Mouse (Mus musculus) heart, adult 18-20 months (tissue): ENCODE results near the gene Zfp280d. TPM values are rescaled to one million over a fixed set of nuclear protein-coding genes. Genes with fewer than 3 reads are reported as not detected.
A peak's percentile ranks its signal among the peaks of the same experiment; 100 is the strongest.

Source experiments
- DNase-seq, 2 experiments: peaks; one replicate each; pipeline ENCODE4 v3.0.0; 2021 to 2022; ENCODE audit warnings: mixed read lengths in 1 of 2
- long read RNA-seq, 2 experiments: library from polyadenylated mRNA; stranded (forward); transcript quantifications; one replicate each; pipeline ENCODE4 v2.0.0; 2021
- total RNA-seq, 2 experiments: library from RNA; stranded (reverse); gene quantifications; 2 replicates each; pipeline ENCODE4 v1.2.3; 2021

Gene Zfp280d
- total RNA-seq, result 10 to 100 TPM; 15.4 to 16.3 TPM
- long read RNA-seq, experiment 1, partial matches to known transcripts, result 1 of 3 reads
- long read RNA-seq, experiment 1, other reads (novel, unspliced or antisense), result 2 of 3 reads
- long read RNA-seq, experiment 2, partial matches to known transcripts, result 2 of 2 reads
- long read RNA-seq, experiment 2, other reads (novel, unspliced or antisense), result 0 of 2 reads

DNA sequence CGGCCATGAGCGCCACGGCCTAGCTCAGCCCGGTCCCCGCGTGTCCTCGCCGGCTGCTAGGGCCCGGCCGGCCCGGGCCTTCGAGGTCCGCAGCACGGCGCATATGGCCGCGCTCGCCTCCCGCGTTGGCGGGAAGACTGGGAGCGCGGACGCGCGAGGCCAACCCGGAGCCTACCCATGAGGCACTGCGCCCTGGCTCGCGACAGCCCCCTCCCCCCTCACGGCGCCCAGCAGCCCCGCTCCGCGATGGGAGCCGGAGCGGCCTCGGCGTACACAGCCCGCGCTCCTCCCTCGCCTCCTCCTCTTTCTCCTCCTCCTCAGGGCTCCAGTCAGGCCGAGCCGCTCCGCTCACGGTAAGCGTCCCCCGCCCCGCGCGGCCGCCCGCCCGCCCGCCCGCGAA is at the start of gene Zfp280d:
TSS of gene Zfp280d (plus strand) at position 184 of the 400 bp plus-strand sequence.
- DNase-seq, result peak; percentile 91 to 96

DNA sequence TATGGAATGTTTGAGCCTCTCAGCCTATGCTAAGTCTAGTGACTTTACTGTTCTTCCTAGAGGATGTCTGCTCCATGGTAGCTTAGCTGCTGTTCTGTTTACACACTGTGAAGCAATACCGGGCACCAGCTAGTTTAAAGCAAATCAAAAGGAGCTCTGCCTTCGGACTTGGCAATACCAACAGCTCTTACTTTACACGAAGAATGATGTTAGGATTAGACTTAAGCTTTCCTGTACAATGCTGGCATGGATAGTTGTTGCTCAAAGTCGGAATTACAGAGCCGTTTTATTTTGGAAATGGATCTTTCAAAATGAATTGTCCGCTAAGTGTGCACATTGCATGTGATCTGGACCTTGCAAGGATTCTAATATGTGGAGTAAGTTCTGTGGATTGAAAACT is 48.1 kb upstream of the Zfp280d start:
- no peak for DNase-seq

DNA sequence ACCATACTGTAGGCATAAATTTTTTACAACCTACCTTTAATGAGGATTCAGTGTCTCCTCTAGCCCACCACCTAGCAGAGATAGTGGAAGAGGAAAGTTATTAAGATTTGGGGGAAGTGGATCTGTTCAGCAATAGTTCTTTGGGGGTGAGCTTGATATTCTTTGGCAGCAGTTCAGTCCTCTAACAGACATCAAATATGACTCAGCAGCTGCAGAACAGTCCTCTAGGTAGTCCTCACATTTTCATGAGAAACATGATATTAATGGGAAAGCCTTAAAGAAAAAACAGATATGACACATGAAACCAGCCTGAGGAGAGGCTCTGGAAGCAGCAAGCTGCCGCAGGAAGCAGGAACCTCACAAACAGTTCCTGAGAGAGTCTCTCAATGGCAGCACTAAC is 22.0 kb upstream of the Zfp280d start:
- DNase-seq, result no peak

DNA sequence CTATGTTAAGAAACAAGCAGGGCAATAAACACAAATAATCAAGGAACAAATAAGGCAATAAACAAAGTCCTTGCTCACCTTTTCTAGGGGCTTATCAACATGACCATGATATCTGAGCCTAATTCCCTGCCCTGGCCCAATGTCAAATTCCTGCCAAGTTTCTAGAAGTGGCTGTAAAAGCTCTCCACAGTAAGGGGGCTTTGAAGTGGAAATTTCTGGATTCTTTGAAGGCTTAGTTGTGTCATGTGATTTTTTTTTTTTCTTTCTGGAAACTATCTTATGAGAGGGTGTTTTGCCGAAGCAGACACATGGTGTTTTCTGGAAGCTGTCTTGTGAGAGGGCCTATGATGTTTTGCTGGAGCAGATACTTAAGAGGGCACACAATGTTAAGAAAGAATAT is 19.4 kb upstream of the Zfp280d start:
- DNase-seq, result no peak

DNA sequence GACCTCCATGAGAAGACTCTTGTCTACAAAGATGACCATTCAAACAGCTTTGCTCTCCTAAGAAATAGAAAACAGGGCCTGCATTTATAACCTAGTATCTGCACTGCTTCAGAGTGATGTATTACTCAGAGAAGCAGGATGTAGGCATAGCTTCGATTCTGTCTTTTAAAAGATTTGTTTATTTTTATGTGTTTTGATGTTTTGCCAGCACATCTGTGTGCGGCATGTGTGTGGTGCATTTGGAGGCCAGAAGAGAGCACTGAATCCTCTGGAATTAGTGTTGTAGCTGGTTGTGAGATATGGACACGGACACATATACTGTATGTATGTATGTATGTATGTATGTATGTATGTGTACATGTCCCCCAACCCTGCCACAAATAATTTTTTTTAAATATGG is 18.0 kb upstream of the Zfp280d start:
- no peak for DNase-seq

DNA sequence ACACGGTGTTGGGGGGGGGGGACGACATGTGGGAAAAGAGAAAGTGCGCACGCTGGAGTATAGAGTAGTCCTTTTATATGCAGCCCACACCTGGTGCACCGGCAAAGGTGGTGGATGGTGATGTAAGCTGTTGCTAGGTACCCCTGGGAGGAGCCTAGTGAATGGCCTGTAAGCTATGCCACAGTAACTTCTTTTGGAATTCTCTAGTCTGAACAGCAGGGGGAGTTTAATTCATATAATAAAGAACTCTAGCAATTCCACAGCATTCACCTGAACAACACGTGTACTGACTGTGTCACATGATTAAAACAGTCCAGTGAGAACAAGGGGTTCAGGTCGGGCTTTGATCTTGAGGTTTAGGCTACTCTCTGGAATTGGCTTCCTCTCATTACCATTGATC is 14.3 kb upstream of the Zfp280d start:
- DNase-seq, result peak; percentile 6 to 20

DNA sequence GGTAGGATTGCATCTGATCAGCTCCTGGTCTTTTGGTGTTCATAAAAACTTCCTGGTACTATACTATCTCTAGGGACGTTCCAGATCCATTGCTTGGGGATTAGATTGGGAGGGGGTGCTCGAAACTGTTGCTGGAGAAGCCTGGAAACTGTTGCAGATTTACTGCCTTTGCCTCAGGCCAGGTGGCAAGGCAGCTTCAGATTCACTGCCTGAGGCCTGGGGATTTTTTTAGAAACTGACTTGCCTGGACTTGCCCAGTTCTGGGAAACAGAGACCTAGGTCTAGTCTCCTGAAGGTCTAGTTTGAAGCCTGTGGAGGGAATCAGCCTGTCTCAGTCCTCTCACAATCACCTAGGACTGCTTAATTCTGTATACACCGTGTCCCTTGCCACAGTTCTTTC is 9.8 kb upstream of the Zfp280d start:
- no peak for DNase-seq

DNA sequence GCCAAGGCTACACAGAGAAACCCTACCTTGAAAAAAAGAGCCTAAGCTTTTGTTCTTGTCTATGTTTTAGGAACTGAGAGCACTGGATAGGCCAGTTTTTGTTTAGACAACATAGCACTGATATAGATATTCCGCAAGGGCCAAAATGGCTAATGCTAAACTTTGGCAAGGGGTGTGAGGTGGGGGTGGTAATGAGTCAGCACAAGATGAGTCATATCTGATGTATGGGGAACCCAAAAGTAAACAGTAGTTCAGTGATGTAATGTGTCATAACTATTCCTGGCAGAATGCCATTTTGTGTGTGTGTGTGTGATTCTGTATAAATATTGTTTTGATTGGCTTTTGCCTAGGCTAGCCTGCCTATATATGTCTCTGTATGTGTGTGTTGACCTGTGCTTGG is 4.5 kb upstream of the Zfp280d start:
- DNase-seq, result no peak

DNA sequence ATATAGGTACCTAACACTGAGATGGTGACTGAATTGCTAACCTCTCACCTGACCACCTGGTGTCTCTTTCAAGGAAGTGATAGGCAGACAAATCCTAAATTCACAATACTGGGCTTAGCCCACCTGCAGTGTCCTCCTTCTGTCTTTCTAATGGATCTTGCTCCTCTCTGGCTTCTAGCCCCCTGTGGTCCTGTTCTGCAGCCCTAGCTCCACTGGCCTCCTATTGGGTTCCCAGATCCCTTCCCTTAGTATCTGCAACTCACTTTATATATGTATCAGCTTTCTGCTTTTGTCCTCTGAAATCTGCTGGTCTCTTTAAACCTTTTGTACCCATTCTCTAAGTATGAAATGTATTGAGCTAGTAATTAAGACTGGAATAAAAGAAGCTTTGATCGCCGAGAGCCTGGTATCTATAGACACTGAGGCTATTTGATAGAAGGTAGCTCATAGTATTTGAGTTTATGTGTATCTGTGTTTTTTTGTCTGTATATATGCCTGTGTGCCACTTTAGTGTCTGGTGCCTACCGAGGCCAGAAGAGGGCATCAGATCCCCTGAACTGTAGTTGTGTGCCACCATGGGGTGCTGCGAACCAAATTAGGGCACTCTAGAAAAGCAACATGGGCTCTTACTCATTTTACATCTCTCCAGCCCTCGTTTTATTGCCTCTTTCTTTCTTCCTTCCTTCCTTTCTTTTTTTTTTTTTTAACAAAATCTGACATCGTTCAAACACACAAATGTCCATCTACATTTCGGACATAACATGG is 832 bp upstream of the Zfp280d start:
- DNase-seq, result no peak

DNA sequence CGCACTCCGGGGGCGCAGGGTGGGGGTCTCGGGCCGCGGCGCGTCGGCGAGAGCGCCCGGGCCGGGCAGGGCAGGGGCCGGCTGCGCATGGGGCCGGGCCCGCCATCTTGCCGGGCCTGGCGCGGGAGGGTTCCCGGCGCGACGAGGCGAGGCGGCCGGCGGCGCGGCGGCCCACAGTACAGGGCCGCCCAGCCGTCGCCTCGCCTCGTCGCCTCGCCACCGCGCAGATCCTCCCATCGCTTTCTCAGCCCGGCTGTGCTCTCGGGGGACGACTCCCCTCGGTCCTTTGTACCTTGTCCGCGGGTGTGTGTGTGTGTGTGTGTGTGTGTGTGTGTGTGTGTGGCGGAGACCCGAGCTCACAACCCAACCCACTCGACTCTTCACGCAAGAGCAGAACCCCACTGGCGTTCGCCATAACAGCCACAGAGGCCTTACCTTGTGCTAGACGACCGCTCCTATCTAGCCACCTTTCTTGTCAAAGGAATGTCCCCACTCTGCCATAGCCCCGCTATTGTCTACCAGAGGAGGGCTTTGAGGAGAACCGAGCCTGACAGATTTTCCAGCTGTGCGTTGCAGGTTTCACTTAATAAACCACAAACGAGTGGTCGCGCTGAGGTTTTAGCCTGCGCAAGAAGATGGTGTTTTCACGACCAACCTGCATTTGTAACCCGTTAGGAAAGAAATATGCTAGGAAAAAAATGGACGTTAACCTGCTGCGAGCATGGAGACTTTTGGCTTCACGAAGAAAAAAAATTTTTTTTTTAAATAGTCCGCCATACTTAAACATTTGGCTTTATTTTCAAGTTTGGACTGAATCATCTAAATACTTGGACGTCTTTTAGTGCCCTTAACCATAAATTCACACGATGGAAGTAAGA is 680 bp downstream of the Zfp280d start:
- peak; percentile 55 to 79 for DNase-seq

DNA sequence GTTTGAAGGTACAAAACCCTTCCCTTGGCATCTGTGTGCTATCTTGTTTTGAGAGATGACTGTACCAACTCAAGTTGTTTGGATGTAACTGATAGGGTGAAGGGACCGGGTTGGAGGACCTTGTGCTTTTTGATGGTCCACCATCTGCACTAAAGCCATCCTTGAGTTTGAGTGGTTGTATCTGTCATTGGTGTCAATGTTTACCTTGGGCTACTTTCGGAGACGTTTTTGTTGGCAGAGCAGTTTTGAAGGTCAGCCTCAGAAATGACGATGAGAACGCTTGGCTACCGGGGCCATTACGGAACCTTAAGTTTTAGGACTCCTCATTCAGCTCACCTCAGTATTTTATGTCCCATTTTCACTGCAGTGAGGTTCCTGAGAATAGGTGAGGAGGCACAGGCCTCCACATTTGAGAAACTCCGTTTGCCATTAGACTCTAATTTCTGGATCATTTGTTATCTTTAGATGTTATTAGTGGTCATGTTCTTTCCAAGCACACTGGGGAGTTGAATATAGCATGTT is 1.4 kb downstream of the Zfp280d start:
- DNase-seq, result peak in 1 of 2 experiments; percentile 36

DNA sequence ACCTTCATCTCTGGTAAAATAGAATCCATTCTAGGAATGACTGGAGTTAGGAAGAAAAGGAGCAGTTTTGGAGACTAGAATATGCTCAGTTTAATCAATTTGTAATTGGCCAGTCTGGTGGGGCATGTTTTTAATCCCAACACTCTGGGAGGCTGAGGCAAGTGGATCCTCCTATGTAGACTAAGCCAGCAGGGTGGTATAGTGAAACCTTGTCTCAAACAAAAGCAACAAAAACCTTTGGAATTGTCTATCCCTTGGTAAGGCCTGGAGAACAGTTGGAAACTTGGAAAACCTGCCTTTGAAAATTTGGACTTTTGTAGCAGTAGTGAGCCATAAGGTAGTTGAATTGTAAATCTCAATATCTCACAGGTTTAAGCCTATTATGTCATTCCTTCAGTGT is 2.3 kb downstream of the Zfp280d start:
- no peak for DNase-seq

DNA sequence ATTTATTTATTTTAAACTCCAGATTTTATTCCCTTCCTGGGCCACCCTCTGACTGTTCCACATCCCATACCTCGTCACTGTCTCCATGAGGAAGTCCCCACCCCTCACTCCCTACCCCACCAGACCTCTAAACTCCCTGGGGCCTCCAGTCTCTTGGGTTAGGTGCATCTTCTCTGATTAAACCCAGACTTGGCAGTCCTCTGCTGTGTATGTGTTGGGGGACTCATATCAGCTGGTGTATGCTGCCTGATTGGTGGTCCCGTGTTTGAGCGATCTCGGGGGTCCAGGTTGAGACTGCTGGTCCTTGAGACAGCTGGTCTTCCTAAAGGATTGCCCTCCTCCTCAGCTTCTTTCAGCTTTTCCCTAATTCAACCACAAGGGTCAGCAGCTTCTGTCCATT is 5.3 kb downstream of the Zfp280d start:
- DNase-seq, result no peak

DNA sequence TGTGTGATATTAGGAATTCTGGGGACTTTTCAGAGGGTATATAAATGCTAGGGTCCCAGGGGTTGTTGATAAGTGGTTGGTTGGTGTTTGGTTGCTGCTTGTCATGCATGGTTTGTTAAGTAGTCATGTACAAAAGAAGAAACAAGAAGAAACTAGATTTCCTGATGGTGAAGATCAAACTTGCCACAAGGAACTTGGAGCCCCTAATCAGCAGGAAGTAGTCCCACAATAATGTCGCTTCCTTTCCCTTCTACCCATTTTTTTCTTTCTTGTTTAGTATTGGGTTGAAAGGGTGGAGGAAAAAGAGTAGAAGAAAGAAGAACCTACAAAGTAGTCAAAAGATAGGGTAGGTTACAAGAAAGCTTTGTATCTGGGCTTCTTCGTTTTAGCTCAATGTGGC is 13.0 kb downstream of the Zfp280d start:
- DNase-seq, result no peak

DNA sequence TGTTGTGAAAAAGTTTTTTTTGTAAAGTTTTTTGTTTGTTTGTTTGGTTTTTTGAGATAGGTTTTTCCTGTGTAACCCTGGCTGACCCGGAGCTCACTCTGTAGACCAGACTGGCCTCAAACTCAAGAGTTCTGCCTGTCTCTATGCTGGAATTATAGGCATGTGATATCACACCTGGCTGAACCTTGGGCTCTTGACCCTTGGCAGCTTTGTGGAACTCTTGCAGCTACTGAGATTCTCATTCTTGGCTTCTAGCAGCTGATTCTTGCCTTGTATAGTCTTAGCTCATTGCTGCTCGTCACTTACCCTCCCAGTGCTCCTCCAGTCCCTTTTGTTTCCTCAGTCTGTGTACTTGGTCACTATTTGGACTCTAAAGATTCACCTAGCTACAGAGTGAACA is 13.6 kb downstream of the Zfp280d start:
- DNase-seq, result peak; percentile 22 to 29

DNA sequence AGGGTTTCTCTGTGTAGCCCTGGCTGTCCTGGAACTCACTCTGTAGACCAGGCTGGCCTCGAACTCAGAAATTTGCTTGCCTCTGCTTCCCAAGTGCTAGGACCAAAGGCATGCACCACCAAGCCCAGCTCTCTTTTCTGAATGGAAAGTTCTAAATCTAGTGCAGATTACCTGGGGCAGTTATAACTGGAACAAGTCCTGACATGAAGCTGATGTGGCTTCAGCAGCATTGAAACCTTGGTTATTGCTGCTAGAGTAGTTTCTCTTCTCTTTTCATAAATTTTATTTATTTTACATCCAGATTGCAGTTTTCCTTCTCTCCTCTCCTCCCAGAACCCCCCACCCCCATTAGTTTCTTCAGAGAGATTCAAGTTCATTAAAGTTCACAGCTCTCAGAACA is 14.4 kb downstream of the Zfp280d start:
- DNase-seq, result no peak

DNA sequence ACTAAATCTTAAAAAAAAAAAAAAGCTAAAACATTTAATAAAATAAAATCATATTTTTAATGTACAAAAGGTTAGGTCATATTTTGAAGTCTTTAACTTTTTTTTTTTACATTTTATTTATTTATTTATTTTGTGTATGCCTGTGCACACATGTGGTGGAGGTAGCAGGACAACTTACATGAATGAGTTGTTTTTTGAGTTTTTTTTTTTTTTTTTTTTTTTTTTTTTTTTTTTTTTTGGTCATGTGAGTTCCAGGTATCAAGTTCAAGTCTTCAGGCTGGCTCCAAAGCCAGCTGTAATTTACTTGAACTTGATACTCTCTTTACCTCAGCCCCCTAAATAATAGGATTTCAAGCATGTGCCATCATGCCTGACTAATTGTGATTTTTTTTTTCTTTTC is 19.4 kb downstream of the Zfp280d start:
- no peak for DNase-seq

DNA sequence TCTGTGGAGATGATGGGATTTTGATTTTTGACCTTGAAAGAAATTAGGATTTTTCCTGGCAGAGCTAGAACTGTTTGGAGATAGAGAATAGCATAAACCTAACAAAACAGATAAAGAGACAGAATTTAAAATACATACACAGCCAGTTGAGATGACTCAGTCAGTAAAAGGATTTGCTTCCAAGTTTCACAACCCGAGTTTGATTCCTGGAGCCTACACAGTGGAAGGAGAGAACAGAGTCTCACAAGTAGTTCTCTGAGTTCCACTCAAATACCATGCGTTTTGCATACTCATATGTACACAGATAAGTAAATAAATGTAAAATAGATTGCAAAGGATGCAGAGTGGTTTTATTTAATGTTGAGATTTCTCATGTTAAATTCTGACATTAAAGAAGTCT is 35.1 kb downstream of the Zfp280d start:
- no peak for DNase-seq

DNA sequence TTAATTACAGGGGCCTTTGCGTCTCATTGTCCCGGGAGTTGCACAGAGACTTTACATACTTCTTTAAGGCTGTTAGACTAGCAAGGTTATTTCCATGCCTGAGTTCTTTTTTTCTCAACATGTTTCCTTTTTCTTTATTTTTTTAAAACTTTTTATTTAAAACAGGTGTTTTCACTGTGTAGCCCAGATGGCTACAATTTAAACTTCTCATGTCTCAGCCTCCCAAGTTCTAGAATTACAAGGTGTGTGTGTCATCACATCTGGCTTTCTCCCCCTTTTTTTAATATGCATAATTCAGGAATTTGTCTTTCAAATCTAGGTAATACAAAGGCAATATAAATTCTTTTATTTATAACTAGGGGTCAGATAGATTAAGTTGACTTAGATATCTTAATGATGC is 58.6 kb downstream of the Zfp280d start:
- DNase-seq, result no peak

DNA sequence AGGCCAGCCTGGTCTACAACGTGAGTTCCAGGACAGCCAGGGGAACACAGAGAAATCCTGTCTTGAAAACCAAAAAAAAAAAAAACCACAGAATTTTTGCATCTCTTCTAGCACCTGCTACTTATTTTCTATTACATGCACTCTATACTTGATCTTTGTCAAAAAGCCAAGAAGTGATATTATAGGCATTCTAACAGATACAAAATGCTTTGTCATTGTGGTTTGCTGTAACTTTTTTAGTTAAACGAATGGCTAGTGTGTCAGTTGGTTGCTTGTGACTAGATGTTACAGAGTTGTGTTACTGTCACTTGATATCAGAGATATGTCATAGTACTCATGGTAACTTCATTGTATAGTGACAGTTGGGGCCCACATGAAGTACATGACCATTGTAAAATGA is 61.4 kb downstream of the Zfp280d start:
- no peak for DNase-seq

DNA sequence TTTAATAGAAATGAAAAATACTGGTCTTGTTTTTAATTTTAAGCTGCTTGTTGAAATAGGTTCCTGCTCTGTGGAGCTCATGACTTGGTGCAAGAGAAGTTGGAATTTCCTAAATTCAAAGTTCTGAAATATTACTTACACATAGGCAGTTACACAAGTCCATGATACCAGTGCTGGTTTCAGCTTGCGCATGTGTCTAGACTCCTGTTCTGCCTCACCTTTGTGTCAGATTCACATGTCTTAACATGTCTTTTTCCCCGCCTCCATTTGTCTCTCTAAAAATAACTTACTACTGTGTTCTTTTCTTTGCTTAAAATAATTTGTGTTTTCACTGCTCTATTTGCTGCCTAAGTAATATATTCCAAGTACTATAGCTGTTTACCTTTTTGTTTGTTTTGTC is 64.5 kb downstream of the Zfp280d start:
- no peak for DNase-seq

DNA sequence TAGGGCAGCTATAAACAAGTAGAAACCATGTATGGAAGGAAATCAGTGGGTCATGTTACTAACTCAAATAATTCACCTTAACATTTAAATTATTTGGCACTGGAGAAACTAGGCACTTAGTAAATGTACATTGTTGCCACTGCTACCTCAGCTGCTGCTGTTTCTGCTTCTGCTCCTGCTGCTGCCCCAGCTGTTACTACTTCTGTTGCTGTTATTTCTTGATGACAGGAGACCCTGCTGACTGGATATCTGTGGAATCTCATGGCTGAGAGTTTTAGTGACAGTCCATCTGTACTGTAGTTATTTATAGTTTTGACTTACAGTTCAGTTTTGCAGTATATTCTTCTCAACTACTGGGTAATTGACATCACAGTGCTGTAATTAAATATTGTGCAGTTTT is 69.2 kb downstream of the Zfp280d start:
- no peak for DNase-seq

DNA sequence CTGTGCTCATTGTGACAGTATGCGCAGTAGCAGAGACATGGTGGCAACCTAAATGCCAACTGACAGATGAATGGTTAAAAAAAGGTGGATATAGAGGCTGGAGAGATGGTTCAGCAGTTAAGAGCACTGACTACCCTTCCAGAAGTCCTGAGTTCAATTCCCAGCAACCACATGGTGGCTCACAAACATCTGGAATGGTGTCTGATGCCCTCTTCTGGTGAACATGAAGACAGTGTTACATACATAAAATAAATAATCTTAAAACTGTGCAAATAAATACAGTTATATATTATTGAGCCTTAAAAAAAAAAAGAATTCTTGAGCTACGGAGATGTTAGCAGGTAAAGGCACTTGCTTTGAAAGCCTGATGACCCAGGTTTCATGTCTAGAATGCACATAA is 97.7 kb downstream of the Zfp280d start:
- no peak for DNase-seq
